Mouse (Mus musculus) embryonic fibroblast, embryonic 13.5 days (primary cell): ENCODE measurements around the gene Lmntd2.

ENCODE experiments used
- CTCF ChIP-seq: IDR thresholded peaks from 2 replicates; pipeline ENCODE4 v1.5.1; 2011; ENCODE audit warnings: mild to moderate bottlenecking, control low read depth, low read length, moderate library complexity, borderline replicate concordance; ENCODE audit not compliant: insufficient read depth
- POLR2A ChIP-seq: IDR thresholded peaks from 2 replicates; pipeline ENCODE4 v1.6.1; 2011; ENCODE audit warnings: low read depth, mild to moderate bottlenecking, control low read depth, low read length, moderate library complexity

DNA sequence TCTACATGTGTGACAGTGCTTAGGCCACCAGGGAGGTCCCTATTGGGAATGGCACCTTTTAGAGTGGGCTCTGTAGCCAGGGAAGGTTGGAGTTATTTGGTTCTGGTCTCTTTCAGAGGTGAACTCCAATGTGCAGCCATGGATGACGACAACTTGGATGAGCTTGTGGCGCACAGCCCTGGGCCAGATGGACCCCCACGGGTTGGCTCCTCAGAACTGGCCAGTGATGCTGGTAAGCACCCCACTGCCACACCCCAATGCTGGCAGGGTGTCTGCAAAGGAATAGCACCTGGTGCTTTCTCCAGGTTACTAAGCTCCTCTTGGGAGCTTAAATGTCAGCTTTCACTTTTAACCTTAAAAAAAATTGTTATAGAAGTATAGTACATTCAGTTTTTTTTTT lies 17.2 kb upstream of the Lmntd2 start:
- TF ChIP-seq POLR2A (no peak), CTCF (no peak)
